19 mouse cellular contexts compared by ENCODE assay signal in genomic region chr6:140895441-140895840, GRCm38 (mm10).
DNase-seq lines count a peak whose midpoint lies in the region; ATAC-seq and TF ChIP-seq lines count a peak whose summit lies in the region.
"Had no signal": no experiment of that assay in that cellular context is flagged by ENCODE, and none has a peak within 500 bp of the region (broad histone marks: within the 10 kb centered on the region; RNA-seq: fewer than 3 reads in every experiment).

No protein-coding gene starts in this region.

- no peak overlapping the region for H3K4me3 ChIP-seq in cerebellum, adult 2 months (replicated peaks; ENCODE audit: insufficient read depth, low read depth, low read length)
- H3K4me3 ChIP-seq in hindbrain, embryonic 13.5 days = no peak overlapping the region
- H3K4me3 ChIP-seq in hindbrain, embryonic 16.5 days (ENCODE audit: low read length) = no peak overlapping the region
- no peak overlapping the region for H3K4me3 ChIP-seq in midbrain, embryonic 10.5 days
- no peak overlapping the region for H3K4me3 ChIP-seq in midbrain, embryonic 11.5 days (ENCODE audit: low read depth, low read length)
- H3K4me3 ChIP-seq: embryonic facial prominence, embryonic 13.5 days; forebrain, embryonic 13.5 days; heart, embryonic 13.5 days had no signal

- peak; percentile 27; the same call in 1 of the 2 replicates for ATAC-seq in hindbrain, embryonic 13.5 days (ENCODE audit: low FRiP score)
- ATAC-seq in hindbrain, embryonic 16.5 days = no peak
- no peak for ATAC-seq in midbrain, embryonic 11.5 days (ENCODE audit: low FRiP score)
- ATAC-seq: CD4-positive, CD25-positive, alpha-beta regulatory T cell, adult 4 months; forebrain, embryonic 13.5 days; forebrain, postnatal 0 days; hindbrain, postnatal 0 days had no signal

- no peak for TF ChIP-seq CTCF in cerebellum, adult 2 months (IDR thresholded peaks at IDR 0.05; ENCODE audit: borderline replicate concordance, insufficient read depth, low read depth, low read length)

- DNase-seq in adrenal gland, adult 2 months = peak; percentile 6
- no peak for DNase-seq in adrenal gland, adult (ENCODE audit: inconsistent age in 2 of 2, low spot score in 1 of 2)
- peak; percentile 41 to 43 for DNase-seq in cerebellum, adult 2 months
- DNase-seq in cerebellum, postnatal 10 days = no peak
- DNase-seq in midbrain, embryonic 10.5 days (ENCODE audit: low spot score) = no peak
- DNase-seq in midbrain, embryonic 11.5 days (ENCODE audit: low spot score, missing footprints) = no peak
- DNase-seq: B cell, adult 2 months; forebrain, postnatal 0 days; gastrocnemius, postnatal 14 days; heart, postnatal 36 days; kidney, adult 18-20 months had no signal

- no peak overlapping the region for H3K9ac ChIP-seq in hindbrain, embryonic 13.5 days
- no peak overlapping the region for H3K9ac ChIP-seq in hindbrain, embryonic 16.5 days (ENCODE audit: low read depth, low read length)
- H3K9ac ChIP-seq in midbrain, embryonic 11.5 days (ENCODE audit: low read length) = no peak overlapping the region
- H3K9ac ChIP-seq: embryonic facial prominence, embryonic 13.5 days; forebrain, embryonic 13.5 days; forebrain, postnatal 0 days; heart, embryonic 13.5 days had no signal

- no peaks in the 10 kb centered on the region for H3K36me3 ChIP-seq in hindbrain, embryonic 13.5 days
- no peaks in the 10 kb centered on the region for H3K36me3 ChIP-seq in hindbrain, embryonic 16.5 days (ENCODE audit: control insufficient read depth, insufficient read depth, low read length)
- H3K36me3 ChIP-seq in midbrain, embryonic 10.5 days = no peaks in the 10 kb centered on the region
- H3K36me3 ChIP-seq in midbrain, embryonic 11.5 days (ENCODE audit: control insufficient read depth, insufficient read depth, low read length) = no peaks in the 10 kb centered on the region
- H3K36me3 ChIP-seq: embryonic facial prominence, embryonic 13.5 days; G1E; heart, embryonic 13.5 days had no signal

- H3K9me3 ChIP-seq in hindbrain, embryonic 13.5 days = no peaks in the 10 kb centered on the region
- no peaks in the 10 kb centered on the region for H3K9me3 ChIP-seq in hindbrain, embryonic 16.5 days (ENCODE audit: control insufficient read depth, low read length)
- no peaks in the 10 kb centered on the region for H3K9me3 ChIP-seq in midbrain, embryonic 10.5 days (replicated peaks)
- H3K9me3 ChIP-seq in midbrain, embryonic 11.5 days (ENCODE audit: control insufficient read depth, low read length) = no peaks in the 10 kb centered on the region
- H3K9me3 ChIP-seq: embryonic facial prominence, embryonic 13.5 days; forebrain, embryonic 13.5 days; heart, embryonic 13.5 days had no signal

- no peak overlapping the region for H3K4me2 ChIP-seq in hindbrain, embryonic 13.5 days
- H3K4me2 ChIP-seq in hindbrain, embryonic 16.5 days (ENCODE audit: low read length) = no peak overlapping the region
- no peak overlapping the region for H3K4me2 ChIP-seq in midbrain, embryonic 11.5 days
- H3K4me2 ChIP-seq: embryonic facial prominence, embryonic 13.5 days; forebrain, embryonic 13.5 days; heart, embryonic 13.5 days had no signal

- H3K27me3 ChIP-seq in cerebellum, adult 2 months (ENCODE audit: control insufficient read depth, insufficient read depth, low read length) = no peaks in the 10 kb centered on the region
- no peaks in the 10 kb centered on the region for H3K27me3 ChIP-seq in hindbrain, embryonic 13.5 days
- H3K27me3 ChIP-seq in hindbrain, embryonic 16.5 days (replicated peaks; ENCODE audit: control insufficient read depth, insufficient read depth, low read length) = no peaks in the 10 kb centered on the region
- H3K27me3 ChIP-seq in midbrain, embryonic 10.5 days (ENCODE audit: low read depth, poor library complexity, severe bottlenecking) = no peaks in the 10 kb centered on the region
- no peaks in the 10 kb centered on the region for H3K27me3 ChIP-seq in midbrain, embryonic 11.5 days (ENCODE audit: control insufficient read depth, insufficient read depth, low read length)
- H3K27me3 ChIP-seq: embryonic facial prominence, embryonic 13.5 days; forebrain, embryonic 13.5 days; heart, embryonic 13.5 days had no signal

- TF ChIP-seq POLR2A in cerebellum, adult 2 months (IDR thresholded peaks at IDR 0.05; ENCODE audit: borderline replicate concordance, insufficient read depth, low read length) = no peak

- WGBS in cerebellum, adult 2 months = 57% methylated on average over 2 of the region's 2 CpGs
- 61% methylated on average over 2 of the region's 2 CpGs for WGBS in hindbrain, embryonic 13.5 days
- 65% methylated on average over 2 of the region's 2 CpGs for WGBS in hindbrain, embryonic 16.5 days
- WGBS in midbrain, embryonic 10.5 days = 56% methylated on average over 2 of the region's 2 CpGs
- 59% methylated on average over 2 of the region's 2 CpGs for WGBS in midbrain, embryonic 11.5 days

- peaks cover 5% of the 10 kb centered on the region for H3K4me1 ChIP-seq in cerebellum, adult 2 months (ENCODE audit: control insufficient read depth, insufficient read depth, low read length)
- H3K4me1 ChIP-seq in hindbrain, embryonic 13.5 days (replicated peaks) = 0 out of 2 replicates have a peak, but pooled peaks cover 4% of the 10 kb centered on the region
- H3K4me1 ChIP-seq in hindbrain, embryonic 16.5 days (ENCODE audit: control insufficient read depth, insufficient read depth, low read depth, low read length) = no peaks in the 10 kb centered on the region; the same call in 1 of the 2 replicates
- H3K4me1 ChIP-seq in midbrain, embryonic 10.5 days = peaks cover 11% of the 10 kb centered on the region
- H3K4me1 ChIP-seq in midbrain, embryonic 11.5 days (ENCODE audit: control insufficient read depth, insufficient read depth, low read length) = no peaks in the 10 kb centered on the region
- H3K4me1 ChIP-seq: heart, embryonic 13.5 days had no signal

- H3K27ac ChIP-seq in cerebellum, adult 2 months (ENCODE audit: insufficient read depth, low read length) = no peak overlapping the region
- H3K27ac ChIP-seq in hindbrain, embryonic 13.5 days = no peak overlapping the region
- no peak overlapping the region for H3K27ac ChIP-seq in hindbrain, embryonic 16.5 days (ENCODE audit: low read depth, low read length)
- peak overlapping the region; percentile 19; the same call in 1 of the 2 replicates for H3K27ac ChIP-seq in midbrain, embryonic 10.5 days (replicated peaks)
- no peak overlapping the region for H3K27ac ChIP-seq in midbrain, embryonic 11.5 days (ENCODE audit: low read depth, low read length)
- H3K27ac ChIP-seq: embryonic facial prominence, embryonic 13.5 days; forebrain, embryonic 13.5 days; heart, embryonic 13.5 days; hindbrain, postnatal 0 days had no signal

Comparison
In these comparisons a context has a peak if more than half of its experiments do, and no peak if none do; other contexts are left out.
1. DNase-seq: peak in adrenal gland, adult 2 months (single experiment) and cerebellum, adult 2 months (2 of 2); none in adrenal gland, adult (0 of 2), cerebellum, postnatal 10 days (0 of 2), midbrain, embryonic 10.5 days (single experiment) and midbrain, embryonic 11.5 days (single experiment).